Mouse (Mus musculus) neutrophil, adult 5-6 weeks (primary cell): ENCODE results near the gene Bud31. TPM values are rescaled to one million over a fixed set of nuclear protein-coding genes. Genes with fewer than 3 reads are reported as not detected.

Experiments
- ATAC-seq: fragments of 151-379, 151-347 bp; 2 replicates; pipeline ENCODE4 v1.8.0; 2017; ENCODE audit warnings: mild to moderate bottlenecking, moderate TSS enrichment; ENCODE audit not compliant: insufficient number of reproducible peaks, poor library complexity, low FRiP score, severe bottlenecking; ENCODE audit errors: extremely low read depth
- total RNA-seq: library from RNA; stranded (forward); fragments of 200-1000 nt; gene quantifications from 2 replicates; pipeline ENCODE4 v1.2.3, GENCODE M21; 2017

The Bud31 gene
- total RNA-seq, 1 experiment from 2014 or later: 185 TPM

DNA sequence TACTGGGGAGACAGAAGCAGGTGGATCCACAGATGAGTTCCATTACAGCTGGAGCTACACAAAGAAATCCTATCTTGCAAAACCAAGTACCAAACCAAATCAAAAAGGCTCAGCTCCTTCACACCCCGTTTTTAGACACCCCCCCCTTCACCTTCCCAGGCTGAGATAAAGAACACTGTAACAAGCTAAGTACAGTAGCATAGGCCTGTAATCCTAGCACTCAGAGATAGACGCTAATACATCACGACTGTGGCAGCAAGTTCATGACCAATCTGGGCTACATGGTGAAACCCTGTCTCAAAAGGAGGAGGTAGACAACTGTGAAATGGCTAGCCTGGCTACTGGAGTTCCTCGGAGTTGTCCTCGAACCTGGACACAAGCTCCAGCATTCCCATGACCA lies 50.2 kb downstream of the Bud31 start:
- ATAC-seq: no peak

DNA sequence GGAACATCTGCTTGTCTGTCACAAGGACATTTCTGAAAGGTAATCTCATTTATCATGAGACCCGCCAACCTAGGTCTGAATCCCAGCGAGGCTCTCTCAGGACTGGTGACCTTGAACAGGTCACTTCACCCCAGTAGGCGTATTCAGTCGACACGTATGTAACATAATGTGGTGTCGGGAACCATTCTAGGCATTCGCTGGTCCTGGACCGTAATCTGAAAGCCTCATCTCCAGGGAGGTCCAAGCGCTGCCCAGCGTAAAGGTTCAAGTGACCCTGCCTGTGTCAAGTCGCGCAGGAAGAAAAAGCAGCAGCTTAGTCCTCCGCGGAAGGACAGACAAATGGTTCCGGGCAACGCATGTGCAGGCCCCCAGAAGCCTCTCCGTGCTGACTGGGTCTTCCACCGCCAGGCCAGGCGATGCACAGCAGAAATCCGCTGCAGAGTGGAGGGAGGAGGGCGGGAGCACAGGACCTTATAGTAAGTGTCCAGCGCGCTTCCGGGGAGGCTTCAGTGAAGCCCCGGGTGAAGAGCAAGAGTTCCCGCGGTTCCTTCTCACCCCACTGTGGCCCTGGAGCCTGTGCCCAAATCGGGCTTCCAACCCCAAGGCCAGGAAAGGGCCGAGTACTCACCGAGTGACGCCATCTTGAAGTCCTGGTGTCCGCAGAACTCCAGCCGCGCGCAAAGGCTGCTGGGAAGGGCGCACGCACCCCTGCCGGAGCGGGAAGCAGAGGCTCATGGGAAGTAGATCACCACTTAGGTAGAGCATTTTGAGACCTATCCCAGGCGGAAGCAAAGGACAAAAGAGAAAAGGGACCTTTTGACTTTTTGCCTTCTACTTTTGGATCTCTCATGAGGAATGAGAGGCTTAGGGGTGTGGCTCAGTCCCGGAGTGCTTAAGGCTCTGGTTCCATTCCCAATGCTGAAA lies 51.0 kb downstream of the Bud31 start:
- ATAC-seq: peak; percentile 94

DNA sequence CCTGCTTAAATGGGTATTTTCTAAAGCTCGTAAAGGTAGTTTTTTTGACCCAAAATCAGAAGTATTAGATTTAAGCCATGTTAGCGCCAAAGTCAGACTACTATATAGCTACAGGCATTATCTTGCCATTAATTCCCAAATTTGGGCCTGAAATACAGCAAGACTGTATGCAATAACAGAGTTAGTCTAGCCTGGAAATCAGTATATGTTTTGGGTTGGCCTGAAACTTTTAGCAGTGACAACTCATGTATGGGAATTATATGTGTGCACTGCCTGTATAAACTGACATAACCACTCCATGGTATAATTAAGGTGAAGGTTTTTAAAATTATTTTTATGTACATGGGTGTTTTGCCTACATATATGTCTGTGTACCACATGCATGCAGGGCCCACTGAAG lies 51.8 kb downstream of the Bud31 start, which contains the start of gene Atp5j2:
Atp5j2 (minus strand) TSS at position 101 of the 400 bp plus-strand sequence.
- no peak for ATAC-seq

Other genes starting within 250 kb of the Bud31 start
- gene Smurf1, start 174.5 kb upstream of the Bud31 start, total RNA-seq: 14.4 and 19.2 TPM in 2 replicates
- gene Gm4871, start 107.6 kb upstream of the Bud31 start, total RNA-seq: not detected in 2 replicates
- gene 1700018F24Rik, start 97.4 kb upstream of the Bud31 start, total RNA-seq: not detected in 2 replicates
- 71.2 and 79.7 TPM in 2 replicates for gene Arpc1a, start 56.5 kb upstream of the Bud31 start, total RNA-seq
- gene Kpna7, start 56.3 kb upstream of the Bud31 start, total RNA-seq: not detected in 2 replicates
- 524 and 552 TPM in 2 replicates for gene Arpc1b, start 26.1 kb upstream of the Bud31 start, total RNA-seq
- 73.3 and 79.9 TPM in 2 replicates for gene Pdap1, start 124 bp upstream of the Bud31 start, total RNA-seq
- 20.3 and 20.8 TPM in 2 replicates for gene Ptcd1, start 26.7 kb downstream of the Bud31 start, total RNA-seq
- 31.9 and 36.5 TPM in 2 replicates for gene Cpsf4, start 26.9 kb downstream of the Bud31 start, total RNA-seq
- 71.6 and 81.6 TPM in 2 replicates for gene Atp5j2, start 51.7 kb downstream of the Bud31 start, total RNA-seq
- 39.6 and 44.0 TPM in 2 replicates for gene Zkscan14, start 61.5 kb downstream of the Bud31 start, total RNA-seq
- gene Zkscan5, start 64.2 kb downstream of the Bud31 start, total RNA-seq: 6.6 and 8.5 TPM in 2 replicates
- gene Zfp655, start 91.4 kb downstream of the Bud31 start, total RNA-seq: 33.1 and 35.4 TPM in 2 replicates
- 9.3 and 10.5 TPM in 2 replicates for gene Zscan25, start 140.1 kb downstream of the Bud31 start, total RNA-seq
- not detected in 2 replicates for gene Cyp3a57, start 204.9 kb downstream of the Bud31 start, total RNA-seq